Mouse (Mus musculus) olfactory bulb, adult 2 months (tissue): ENCODE data around the gene BC017158.

Experiments used
- CTCF ChIP-seq: fragments of 200-500 bp; IDR thresholded peaks from 2 replicates; pipeline ENCODE4 v1.5.1; 2012; ENCODE audit warnings: low read depth, mild to moderate bottlenecking, low read length, moderate library complexity; ENCODE audit not compliant: insufficient read depth
- POLR2A ChIP-seq: fragments of 200-500 bp; IDR thresholded peaks from 2 replicates; pipeline ENCODE4 v1.6.1; 2012; ENCODE audit warnings: mild to moderate bottlenecking, low read depth, low read length, moderate library complexity; ENCODE audit not compliant: insufficient read depth

DNA sequence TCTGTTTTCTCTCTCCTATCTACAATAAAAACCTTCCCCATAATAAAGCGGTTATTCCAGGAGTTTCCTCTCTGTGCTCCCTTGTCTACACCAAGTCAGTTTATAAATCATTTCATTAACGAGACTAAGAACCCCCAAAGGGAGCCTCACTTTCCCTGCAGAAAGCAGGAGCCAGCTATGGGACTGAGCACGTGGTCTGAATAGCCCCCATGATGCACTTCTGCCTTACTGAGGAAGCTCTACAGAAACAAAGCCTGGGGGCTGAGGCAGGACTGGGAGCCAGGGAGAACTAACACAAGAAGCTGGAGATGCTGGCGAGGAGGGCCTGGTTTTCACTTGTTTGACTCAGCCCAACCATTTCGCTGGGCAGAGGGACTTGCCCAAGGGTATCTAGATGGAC is 13.9 kb downstream of the BC017158 start:
- TF ChIP-seq POLR2A (no peak), CTCF (no peak)
